Mouse (Mus musculus) adrenal gland (tissue): ENCODE data around the gene Hnrnpul1.

Source experiments
- intact Hi-C: fragments of 180-260 bp; cut with DNase I; formaldehyde crosslinking; loops from one replicate; pipeline ENCODE4 v1.15.1; 2025

The Hnrnpul1 gene

DNA sequence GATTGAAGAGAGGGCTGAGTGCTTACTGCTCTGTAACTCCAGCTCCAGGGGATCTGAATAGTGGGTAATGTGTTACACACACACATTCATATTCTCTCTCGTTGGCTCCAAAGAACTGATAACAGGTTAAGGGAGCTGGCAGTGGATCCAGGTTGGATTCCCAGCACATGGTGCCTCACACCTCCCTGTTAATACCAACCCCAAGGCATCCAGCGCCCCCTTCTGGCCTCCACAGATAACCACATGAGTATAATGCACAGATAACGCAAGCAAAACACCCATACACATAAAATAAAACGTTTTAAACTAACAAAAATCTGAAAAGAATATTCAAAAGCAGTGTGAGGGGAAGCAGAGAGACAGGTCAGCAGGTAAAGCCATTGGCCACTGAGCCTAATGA, 82.1 kb downstream of the Hnrnpul1 start:
- intact Hi-C loops = no loop called here

DNA sequence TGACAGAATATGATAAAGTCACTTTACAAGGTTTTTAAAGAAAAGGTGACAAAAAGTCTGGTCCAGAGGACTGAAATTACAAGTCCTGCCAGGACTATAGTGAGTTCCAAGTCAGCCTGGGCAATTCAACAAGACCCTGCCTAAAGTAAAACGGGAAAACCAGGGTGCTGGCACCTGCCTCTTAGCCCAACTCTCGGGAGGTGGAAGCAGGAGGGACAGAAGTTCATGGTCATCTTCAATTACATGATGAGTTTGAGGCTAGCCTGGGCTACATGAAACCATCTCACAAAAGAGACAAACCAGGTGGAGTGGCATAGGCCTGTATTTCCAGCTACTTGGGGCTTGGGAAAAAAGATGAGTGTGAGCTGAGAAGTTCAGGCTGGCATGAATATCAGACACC, 82.9 kb downstream of the Hnrnpul1 start:
- intact Hi-C loops = no loop called here
